Mouse (Mus musculus) E14TG2a.4 (cell line): ENCODE data around the gene Defb30.

Experiments
- H3K27me3 ChIP-seq: 2 replicates; pipeline ENCODE4 v1.6.1; 2014; ENCODE audit warnings: low read length, control low read depth; ENCODE audit not compliant: insufficient read depth
- H3K36me3 ChIP-seq: 2 replicates; pipeline ENCODE4 v1.6.1; 2014; ENCODE audit warnings: low read length, control low read depth; ENCODE audit not compliant: insufficient read depth
- H3K4me1 ChIP-seq: replicated peaks from 2 replicates; pipeline ENCODE4 v1.6.1; 2014; ENCODE audit warnings: low read depth, low read length, control low read depth
- H3K4me3 ChIP-seq: replicated peaks from 2 replicates; pipeline ENCODE4 v1.5.1; 2014; ENCODE audit warnings: mild to moderate bottlenecking, low read length
- H3K9me3 ChIP-seq: 2 replicates; pipeline ENCODE4 v1.6.1; 2014; ENCODE audit warnings: low read length, control low read depth
- CTCF ChIP-seq: conservative IDR thresholded peaks from 2 replicates; pipeline ENCODE4 v1.5.1; 2014; ENCODE audit warnings: low read length
- NANOG ChIP-seq: IDR thresholded peaks from 2 replicates; pipeline ENCODE4 v1.6.1; 2014; ENCODE audit warnings: borderline replicate concordance, low read length, mixed read lengths
- POU5F1 ChIP-seq: IDR thresholded peaks from 2 replicates; pipeline ENCODE4 v1.6.1; 2014; ENCODE audit warnings: low read length, borderline replicate concordance

Defb30 gene

GRCm38 (mm10) chr14:63046691-63047090, 3.1 kb downstream of the Defb30 start, which contains the start of gene Defb42:
Gene Defb42 (plus strand): TSS chr14:63046991.
- Histone ChIP-seq H3K36me3 (no peaks in the 10 kb centered on the region), H3K4me1 (peaks cover 24% of the 10 kb centered on the region), H3K9me3 (no peaks in the 10 kb centered on the region), H3K27me3 (no peaks in the 10 kb centered on the region), H3K4me3 (no peak within 1 kb of the TSS)
- no peak for TF ChIP-seq CTCF
- no peak for TF ChIP-seq POU5F1
- TF ChIP-seq NANOG: no peak

- H3K27me3 ChIP-seq: 0 out of 2 replicates have a peak, but pooled peaks cover 3% of the 10 kb centered on the region
- H3K9me3 ChIP-seq: no peaks in the 10 kb centered on the region
- H3K4me1 ChIP-seq: peaks cover 15% of the 10 kb centered on the region; the same call in 1 of the 2 replicates
- TF ChIP-seq POU5F1: no peak
- no peaks in the 10 kb centered on the region for H3K36me3 ChIP-seq
- H3K4me3 ChIP-seq: no peak overlapping the region
Observed at GRCm38 (mm10) chr14:63020524-63021156, 29.1 kb downstream of the Defb30 start.

GRCm38 (mm10) chr14:63014667-63015066, 35.1 kb downstream of the Defb30 start:
- Histone ChIP-seq H3K9me3 (peaks cover 9% of the 10 kb centered on the region), H3K4me3 (no peak overlapping the region), H3K36me3 (no peaks in the 10 kb centered on the region), H3K4me1 (no peaks in the 10 kb centered on the region), H3K27me3 (no peaks in the 10 kb centered on the region)
- TF ChIP-seq NANOG (no peak), CTCF (no peak), POU5F1 (no peak)

- Histone ChIP-seq H3K9me3 (peaks cover 9% of the 10 kb centered on the region), H3K27me3 (no peaks in the 10 kb centered on the region), H3K36me3 (no peaks in the 10 kb centered on the region), H3K4me3 (no peak overlapping the region), H3K4me1 (no peaks in the 10 kb centered on the region)
- TF ChIP-seq NANOG (no peak), POU5F1 (no peak), CTCF (no peak)
Observed at GRCm38 (mm10) chr14:63013082-63013481, 36.7 kb downstream of the Defb30 start.

- Histone ChIP-seq H3K9me3 (peaks cover 9% of the 10 kb centered on the region), H3K4me3 (no peak within 1 kb of the TSS), H3K4me1 (no peaks in the 10 kb centered on the region), H3K36me3 (no peaks in the 10 kb centered on the region), H3K27me3 (no peaks in the 10 kb centered on the region)
- TF ChIP-seq CTCF (no peak), NANOG (no peak), POU5F1 (no peak)
Observed at GRCm38 (mm10) chr14:63011471-63011870, 38.3 kb downstream of the Defb30 start, which contains the start of gene Defb43. Gene Defb43 (plus strand): TSS chr14:63011771.

GRCm38 (mm10) chr14:63002588-63002987, 47.2 kb downstream of the Defb30 start:
- no peak overlapping the region for H3K4me3 ChIP-seq
- H3K36me3 ChIP-seq: no peaks in the 10 kb centered on the region
- H3K27me3 ChIP-seq: no peaks in the 10 kb centered on the region
- 0 out of 2 replicates have a peak, but pooled peaks cover 2% of the 10 kb centered on the region for H3K4me1 ChIP-seq
- peaks cover 5% of the 10 kb centered on the region; the same call in 1 of the 2 replicates for H3K9me3 ChIP-seq
- TF ChIP-seq CTCF (no peak), NANOG (no peak), POU5F1 (no peak)

- Histone ChIP-seq H3K27me3 (no peaks in the 10 kb centered on the region), H3K4me3 (no peak overlapping the region), H3K36me3 (no peaks in the 10 kb centered on the region), H3K4me1 (0 out of 2 replicates have a peak, but pooled peaks cover 2% of the 10 kb centered on the region), H3K9me3 (peaks cover 5% of the 10 kb centered on the region; the same call in 1 of the 2 replicates)
- TF ChIP-seq NANOG (no peak), CTCF (no peak), POU5F1 (no peak)
Observed at GRCm38 (mm10) chr14:62998977-62999376, 50.8 kb downstream of the Defb30 start.

GRCm38 (mm10) chr14:62997777-62998176, 52.0 kb downstream of the Defb30 start, which contains the start of gene Defb47:
Gene Defb47 (plus strand): TSS chr14:62998077.
- no peaks in the 10 kb centered on the region for H3K36me3 ChIP-seq
- no peaks in the 10 kb centered on the region for H3K27me3 ChIP-seq
- no peak within 1 kb of the TSS for H3K4me3 ChIP-seq
- no peaks in the 10 kb centered on the region for H3K9me3 ChIP-seq
- 0 out of 2 replicates have a peak, but pooled peaks cover 2% of the 10 kb centered on the region for H3K4me1 ChIP-seq
- TF ChIP-seq POU5F1 (no peak), CTCF (no peak), NANOG (no peak)

GRCm38 (mm10) chr14:62991849-62992510, 57.8 kb downstream of the Defb30 start:
- Histone ChIP-seq H3K9me3 (no peaks in the 10 kb centered on the region), H3K4me1 (no peaks in the 10 kb centered on the region)
- no peak for TF ChIP-seq POU5F1
- TF ChIP-seq NANOG: no peak
- TF ChIP-seq CTCF: no peak

More at GRCm38 (mm10) chr14:62991849-62992510, 57.8 kb downstream of the Defb30 start:
- no peaks in the 10 kb centered on the region for H3K27me3 ChIP-seq
- no peaks in the 10 kb centered on the region for H3K36me3 ChIP-seq
- no peak overlapping the region for H3K4me3 ChIP-seq
